In genomic region chr2:180966092-180966882, GRCm38 (mm10) we compare ENCODE assay signal across 8 mouse cellular contexts. TPM values are rescaled to one million over a fixed set of nuclear protein-coding genes. Genes with fewer than 3 reads are reported as not detected.
DNase-seq lines count a peak whose midpoint lies in the region; ATAC-seq and TF ChIP-seq lines count a peak whose summit lies in the region.

No protein-coding gene starts in this region.

- intact Hi-C loops in gastrocnemius, adult 2 months (cut with DNase I): loop anchor here (10.0 kb wide), 1 partner anchor 181 kb away; no protein-coding TSS in a partner anchor

- TF ChIP-seq CTCF in gastrocnemius, adult 2 months (IDR thresholded peaks at IDR 0.05): peak; percentile 40

- H3K4me3 ChIP-seq in gastrocnemius, adult 2 months: peak overlapping the region; percentile 76
- H3K4me3 ChIP-seq in hindbrain, embryonic 15.5 days: peak overlapping the region; percentile 91
- peak overlapping the region; percentile 81 for H3K4me3 ChIP-seq in liver, embryonic 15.5 days (replicated peaks)

- H3K4me1 ChIP-seq in hindbrain, embryonic 15.5 days (replicated peaks): peaks cover 26% of the 10 kb centered on the region
- H3K4me1 ChIP-seq in liver, embryonic 15.5 days (replicated peaks): peaks cover 46% of the 10 kb centered on the region

- H3K27ac ChIP-seq in gastrocnemius, adult 2 months: peak overlapping the region; percentile 92
- peak overlapping the region; percentile 90 for H3K27ac ChIP-seq in hindbrain, embryonic 15.5 days (replicated peaks)
- H3K27ac ChIP-seq in liver, embryonic 15.5 days (replicated peaks): peak overlapping the region; percentile 89

- no peak for DNase-seq in gastrocnemius, adult 2 months
- no peak for DNase-seq in gastrocnemius, postnatal 10 days
- DNase-seq in CD4-positive, CD25-positive, alpha-beta regulatory T cell, adult 2 months (ENCODE audit: low read depth, low spot score): peak; percentile 73
- DNase-seq in cerebellum, postnatal 36 days: peak; percentile 34 to 45
- DNase-seq in splenic B cell, adult 2 months (ENCODE audit: low read depth, low spot score): peak; percentile 69
- no peak for DNase-seq in ovary, postnatal 10 days (ENCODE audit: low spot score)

- no peaks in the 10 kb centered on the region for H3K9me3 ChIP-seq in hindbrain, embryonic 15.5 days
- no peaks in the 10 kb centered on the region for H3K9me3 ChIP-seq in liver, embryonic 15.5 days (replicated peaks)

- no peaks in the 10 kb centered on the region for H3K27me3 ChIP-seq in hindbrain, embryonic 15.5 days
- no peaks in the 10 kb centered on the region for H3K27me3 ChIP-seq in liver, embryonic 15.5 days
- no peaks in the 10 kb centered on the region for H3K27me3 ChIP-seq in splenic B cell, adult 2 months (ENCODE audit: control insufficient read depth, insufficient read depth, low read length, poor library complexity, severe bottlenecking)

- peak overlapping the region; percentile 95 for H3K9ac ChIP-seq in hindbrain, embryonic 15.5 days
- H3K9ac ChIP-seq in liver, embryonic 15.5 days: peak overlapping the region; percentile 90

- peak overlapping the region; percentile 74 for H3K4me2 ChIP-seq in hindbrain, embryonic 15.5 days
- H3K4me2 ChIP-seq in liver, embryonic 15.5 days: peak overlapping the region; percentile 78

- peaks cover 10% of the 10 kb centered on the region; the same call in 1 of the 2 replicates for H3K36me3 ChIP-seq in hindbrain, embryonic 15.5 days
- peaks cover 15% of the 10 kb centered on the region for H3K36me3 ChIP-seq in liver, embryonic 15.5 days (replicated peaks)
- H3K36me3 ChIP-seq in splenic B cell, adult 2 months (ENCODE audit: control insufficient read depth, insufficient read depth, low read length, poor library complexity, severe bottlenecking): no peaks in the 10 kb centered on the region

- WGBS in hindbrain, embryonic 15.5 days: 11% methylated on average over 14 of the region's 14 CpGs
- WGBS in liver, embryonic 15.5 days (ENCODE audit: insufficient replicate concordance): 9% methylated on average over 14 of the region's 14 CpGs

- ATAC-seq in hindbrain, embryonic 15.5 days (ENCODE audit: low FRiP score, low read depth): peak; percentile 35; the same call in 1 of the 2 replicates
- 0 out of 2 replicates have a peak, but pooled peaks have one; percentile 33 for ATAC-seq in liver, embryonic 15.5 days (ENCODE audit: insufficient read depth)

RNA-seq across cellular contexts. Expression of gene Arfgap1, which starts 0.7 kb away (rescaled TPM):
- total RNA-seq in gastrocnemius, adult 2 months (2021): 10 to 100 TPM; 32.5 to 38.5 TPM
- 10 to 100 TPM; 37.9 to 54.0 TPM for total RNA-seq in gastrocnemius, postnatal 10 days (2021)
- 114 and 119 TPM in 2 replicates for polyA plus RNA-seq in hindbrain, embryonic 15.5 days (2015; fragmentation: Nextera tagmentation; extraction: Ambion mirVana)
- 32.0 and 35.1 TPM in 2 replicates for polyA plus RNA-seq in liver, embryonic 15.5 days (2015; fragmentation: Nextera tagmentation; extraction: Ambion mirVana)

RNA-seq across cellular contexts. Expression of gene Nkain4, which starts 11.8 kb away (rescaled TPM):
- under 1 TPM in 1 of 2 experiments, not detected in 1; 0.78 TPM for total RNA-seq in gastrocnemius, adult 2 months (2021)
- total RNA-seq in gastrocnemius, postnatal 10 days (2021): 1 to 10 TPM; 1.4 to 2.2 TPM
- 95.5 and 106 TPM in 2 replicates for polyA plus RNA-seq in hindbrain, embryonic 15.5 days (2015; fragmentation: Nextera tagmentation; extraction: Ambion mirVana)
- 0.82 and 2.4 TPM in 2 replicates for polyA plus RNA-seq in liver, embryonic 15.5 days (2015; fragmentation: Nextera tagmentation; extraction: Ambion mirVana)

RNA-seq across cellular contexts. Expression of gene Col20a1, which starts 20.0 kb away (rescaled TPM):
- 1 to 10 TPM; 1.1 to 2.3 TPM for total RNA-seq in gastrocnemius, adult 2 months (2021)
- 1 to 10 TPM; 6.1 to 7.6 TPM for total RNA-seq in gastrocnemius, postnatal 10 days (2021)
- polyA plus RNA-seq in hindbrain, embryonic 15.5 days (2015; fragmentation: Nextera tagmentation; extraction: Ambion mirVana): 0.19 and 0.41 TPM in 2 replicates
- polyA plus RNA-seq in liver, embryonic 15.5 days (2015; fragmentation: Nextera tagmentation; extraction: Ambion mirVana): 0.07 TPM in 1 of 2 replicates, not detected in the other

RNA-seq across cellular contexts. Expression of gene Birc7, which starts 37.5 kb away (rescaled TPM):
- total RNA-seq in gastrocnemius, adult 2 months (2021): not detected
- total RNA-seq in gastrocnemius, postnatal 10 days (2021): not detected
- 0.18 and 0.31 TPM in 2 replicates for polyA plus RNA-seq in hindbrain, embryonic 15.5 days (2015; fragmentation: Nextera tagmentation; extraction: Ambion mirVana)
- polyA plus RNA-seq in liver, embryonic 15.5 days (2015; fragmentation: Nextera tagmentation; extraction: Ambion mirVana): not detected in 2 replicates

RNA-seq across cellular contexts. Expression of gene Ythdf1, which starts 45.5 kb away (rescaled TPM):
- 10 to 100 TPM; 41.9 to 42.1 TPM for total RNA-seq in gastrocnemius, adult 2 months (2021)
- 10 to 100 TPM; 34.3 to 38.9 TPM for total RNA-seq in gastrocnemius, postnatal 10 days (2021)
- 50.1 and 54.9 TPM in 2 replicates for polyA plus RNA-seq in hindbrain, embryonic 15.5 days (2015; fragmentation: Nextera tagmentation; extraction: Ambion mirVana)
- polyA plus RNA-seq in liver, embryonic 15.5 days (2015; fragmentation: Nextera tagmentation; extraction: Ambion mirVana): 21.6 and 22.0 TPM in 2 replicates

Comparison
In these comparisons a context has a peak if more than half of its experiments do, and no peak if none do; other contexts are left out.
1. DNase-seq: peak in CD4-positive, CD25-positive, alpha-beta regulatory T cell, adult 2 months (single experiment), cerebellum, postnatal 36 days (2 of 2) and splenic B cell, adult 2 months (single experiment); none in gastrocnemius, adult 2 months (single experiment), gastrocnemius, postnatal 10 days (single experiment) and ovary, postnatal 10 days (single experiment).
2. Peak in every context shown above with its lines, with median percentiles within 50 percentile points of each other: H3K27ac ChIP-seq and H3K4me3 ChIP-seq.